Mouse (Mus musculus) thymus, adult 18-20 months (tissue): Measurements from ENCODE around the gene Sh3bgrl.

Source experiments
- DNase-seq, 2 experiments: peaks; one replicate each; pipeline ENCODE4 v3.0.0; 2022; ENCODE audit warnings: mixed read lengths in 2 of 2

Gene Sh3bgrl

DNA sequence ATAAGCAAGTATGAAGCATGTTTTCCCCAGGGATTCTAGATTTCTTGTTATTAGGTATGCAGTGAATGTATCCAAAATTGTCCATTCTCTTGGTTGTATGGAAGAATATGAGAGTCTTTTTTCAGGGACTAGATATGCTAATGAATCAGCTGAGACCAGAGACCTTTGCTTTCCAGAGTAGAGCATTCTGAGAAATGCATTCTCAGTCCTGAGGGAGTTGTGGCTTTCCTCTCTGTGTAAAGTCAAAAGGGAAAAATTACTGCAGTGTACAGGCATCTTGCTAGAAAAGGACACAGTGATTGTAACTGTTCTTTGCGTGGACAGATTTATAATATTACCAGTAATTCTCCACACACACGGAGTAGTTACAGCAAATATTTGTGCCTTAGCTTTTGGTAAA lies 38.3 kb downstream of the Sh3bgrl start:
- no peak for DNase-seq

DNA sequence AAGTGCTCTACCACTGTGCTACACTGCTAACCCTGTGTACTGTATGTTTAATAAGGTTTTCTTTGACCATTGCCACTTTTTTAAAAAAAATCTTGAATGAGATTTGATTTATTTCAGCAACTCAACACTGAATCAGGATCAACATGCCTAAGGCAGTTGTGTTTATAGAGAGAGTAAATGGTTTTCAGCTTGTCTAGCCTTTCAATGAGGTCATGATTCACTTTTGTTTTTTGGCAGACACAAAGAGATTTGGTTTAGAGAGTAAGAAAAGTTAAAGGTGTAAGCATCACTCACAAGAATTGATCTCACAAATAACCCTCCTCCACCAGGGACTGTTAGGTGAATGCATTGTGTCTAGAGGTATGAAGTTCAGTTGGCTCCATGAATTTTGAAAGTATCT lies 41.1 kb downstream of the Sh3bgrl start:
- DNase-seq = no peak

DNA sequence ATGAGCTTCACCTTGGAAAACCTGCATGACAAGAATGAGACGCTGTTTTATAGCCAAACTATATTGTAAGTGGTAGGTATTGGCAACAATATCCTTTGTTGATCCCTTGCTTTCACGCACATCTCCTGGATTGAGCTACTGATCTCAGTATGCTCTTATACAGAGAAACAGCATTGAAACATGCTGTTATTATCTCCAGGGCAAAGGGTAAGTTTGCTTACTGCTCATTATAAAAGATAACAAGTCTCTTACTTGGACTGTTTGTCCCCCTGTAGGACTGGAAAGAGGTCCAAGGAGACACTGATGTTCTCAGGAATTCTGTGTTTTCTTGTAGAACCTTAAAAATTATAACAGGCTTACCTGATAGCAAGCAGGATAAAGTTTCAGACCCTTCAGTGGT lies 41.7 kb downstream of the Sh3bgrl start:
- DNase-seq = no peak

DNA sequence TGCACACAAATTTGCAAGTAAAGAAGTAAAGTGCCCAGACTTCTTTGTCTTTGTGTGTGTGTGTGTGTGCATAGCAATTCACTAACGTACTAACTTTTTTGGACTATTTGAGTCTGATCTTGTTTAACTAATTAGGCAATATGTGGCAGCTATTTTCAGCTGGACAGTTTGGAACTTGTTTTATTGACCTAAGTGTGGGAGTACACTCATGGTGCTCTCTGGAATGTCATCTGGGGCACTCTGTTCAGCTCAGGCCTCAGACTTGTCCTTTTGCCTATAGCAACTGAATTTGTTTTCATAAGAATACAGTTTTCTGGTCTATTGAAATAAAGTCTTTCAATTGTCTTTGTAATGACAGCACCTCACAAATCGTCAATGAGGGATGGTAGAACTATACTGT lies 42.1 kb downstream of the Sh3bgrl start:
- DNase-seq = no peak

DNA sequence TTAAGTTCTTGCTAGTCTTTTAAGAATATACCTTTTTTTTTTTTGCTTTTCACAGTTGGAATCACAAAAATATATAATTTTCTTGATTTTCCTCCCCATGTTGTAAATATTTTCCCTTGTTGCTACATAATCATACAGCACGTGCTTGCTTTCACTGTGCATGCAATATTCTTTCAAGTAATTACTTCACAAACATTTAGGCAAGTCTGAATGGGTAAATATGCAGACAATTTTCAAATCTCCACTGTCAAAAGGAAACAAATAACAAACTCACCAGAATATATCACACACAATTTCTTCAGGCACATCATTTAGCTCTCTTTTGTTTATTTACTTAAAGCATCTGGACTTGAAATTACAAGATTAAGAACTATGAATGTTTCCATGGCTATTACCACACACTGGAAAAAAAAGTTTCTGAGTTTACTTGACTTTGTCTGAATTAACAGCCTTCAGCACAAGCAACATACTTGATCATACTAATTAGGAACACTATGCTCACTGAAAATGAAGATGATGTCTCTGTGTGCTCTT lies 46.2 kb downstream of the Sh3bgrl start:
- no peak for DNase-seq

DNA sequence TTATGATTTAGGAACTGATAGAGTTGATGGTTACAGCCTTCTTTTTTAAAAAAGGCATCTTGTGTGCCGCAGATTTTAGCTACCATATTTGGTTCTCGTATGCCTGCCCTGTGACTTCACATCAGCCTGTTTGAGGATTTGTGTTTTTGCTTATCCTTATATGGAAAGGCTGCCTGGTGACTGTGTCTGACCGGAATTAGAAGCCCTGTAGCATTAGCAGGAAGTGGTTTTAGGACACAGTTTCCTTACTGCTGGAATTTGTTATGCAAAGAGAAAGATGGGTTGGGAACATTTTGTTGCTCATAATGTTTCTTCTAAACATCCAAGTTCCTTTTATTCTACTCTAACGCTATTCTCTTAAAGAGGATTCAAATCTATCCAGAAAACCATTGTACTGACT lies 47.1 kb downstream of the Sh3bgrl start:
- no peak for DNase-seq

DNA sequence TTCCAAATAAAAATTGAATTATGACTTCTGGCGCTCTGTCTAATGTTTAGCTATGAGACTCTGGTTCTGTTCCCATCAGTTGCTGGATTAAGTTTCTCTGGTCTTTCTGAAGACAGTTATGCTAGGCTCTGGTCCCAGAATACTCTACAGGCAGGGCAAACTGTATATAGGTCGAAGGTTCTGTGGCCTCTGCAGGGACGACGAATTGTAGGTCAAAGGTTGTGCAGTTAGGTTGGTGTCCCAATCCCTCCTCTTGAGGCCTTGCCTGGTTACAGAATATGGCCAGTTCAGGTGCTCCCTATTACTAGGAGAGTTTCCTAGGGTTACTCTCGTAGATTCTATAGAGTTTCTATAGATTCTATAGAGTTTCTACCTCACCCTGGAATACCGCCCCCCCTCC lies 50.6 kb downstream of the Sh3bgrl start:
- DNase-seq = no peak

DNA sequence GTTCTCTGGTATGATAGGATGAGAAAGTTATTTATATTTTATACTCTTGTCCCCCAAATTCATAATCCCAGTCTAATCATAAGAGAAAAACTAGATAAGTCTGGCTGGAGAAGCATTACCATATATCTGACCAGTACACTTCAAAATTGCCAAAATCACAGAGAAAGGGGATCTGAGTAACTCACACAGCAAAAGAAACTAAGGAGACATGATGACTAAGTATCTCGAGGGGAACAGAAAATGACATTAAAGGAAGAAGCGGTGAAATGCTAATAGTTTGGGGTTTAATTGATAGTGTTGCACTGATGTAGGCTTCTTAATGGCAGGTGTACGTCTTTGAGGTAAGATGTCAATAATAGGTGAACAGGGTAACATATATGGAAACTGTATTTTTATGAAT lies 51.9 kb downstream of the Sh3bgrl start:
- DNase-seq = no peak

DNA sequence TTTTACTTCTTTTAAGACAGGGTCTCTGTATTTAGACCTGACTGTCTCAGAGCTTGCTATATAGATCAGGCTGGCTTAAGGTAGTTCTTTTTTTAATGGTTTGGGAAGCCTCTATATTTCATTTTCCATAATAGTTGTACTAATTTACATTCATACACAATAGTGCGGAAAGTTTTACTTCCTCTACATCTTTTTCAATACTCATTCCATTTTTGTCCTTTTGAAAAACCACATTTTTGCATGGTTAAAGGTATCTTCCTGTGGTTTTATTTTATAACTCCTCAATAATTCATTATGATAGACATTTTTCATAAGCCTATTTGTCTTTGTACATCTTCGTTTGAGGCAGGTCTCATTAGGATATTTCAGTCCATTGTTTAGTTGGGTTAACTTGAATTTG lies 56.1 kb downstream of the Sh3bgrl start:
- DNase-seq = no peak

DNA sequence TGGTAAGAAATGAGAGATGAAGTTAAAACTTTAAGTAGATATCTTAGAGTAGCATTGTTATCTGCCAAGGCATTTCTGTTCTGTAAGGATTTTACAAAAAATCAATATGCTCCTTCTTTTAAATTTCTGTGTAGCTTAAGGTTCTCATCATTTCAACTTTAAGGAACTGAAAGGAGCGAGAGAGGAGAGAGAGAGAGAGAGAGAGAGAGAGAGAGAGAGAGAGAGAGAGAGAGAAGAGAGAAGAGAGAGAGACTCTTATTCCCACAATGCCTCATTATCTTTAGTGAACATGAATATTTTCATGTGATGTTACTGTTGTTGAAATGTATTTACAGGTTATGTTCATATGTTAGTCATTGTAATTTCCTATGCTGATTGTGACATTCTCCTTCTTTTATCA lies 65.2 kb downstream of the Sh3bgrl start:
- DNase-seq = no peak

DNA sequence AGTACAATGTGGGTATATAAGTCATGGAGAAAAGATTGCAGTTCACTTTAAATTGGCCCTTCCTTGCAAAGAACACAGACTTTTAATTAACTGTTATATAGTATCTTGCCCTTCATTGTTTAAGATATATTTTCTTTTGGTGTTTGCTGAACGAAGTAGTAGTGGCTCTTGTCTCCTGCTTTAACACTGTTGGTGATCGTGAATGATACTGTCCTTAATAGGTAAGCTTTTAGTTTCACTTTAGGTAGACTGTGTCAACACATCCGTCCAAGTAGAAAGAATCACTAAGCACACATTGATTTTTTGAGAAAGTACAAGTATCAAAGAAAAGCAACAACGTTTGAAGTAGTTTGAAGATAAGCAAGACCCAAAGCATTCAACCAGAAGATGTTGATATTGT lies 65.7 kb downstream of the Sh3bgrl start:
- no peak for DNase-seq

DNA sequence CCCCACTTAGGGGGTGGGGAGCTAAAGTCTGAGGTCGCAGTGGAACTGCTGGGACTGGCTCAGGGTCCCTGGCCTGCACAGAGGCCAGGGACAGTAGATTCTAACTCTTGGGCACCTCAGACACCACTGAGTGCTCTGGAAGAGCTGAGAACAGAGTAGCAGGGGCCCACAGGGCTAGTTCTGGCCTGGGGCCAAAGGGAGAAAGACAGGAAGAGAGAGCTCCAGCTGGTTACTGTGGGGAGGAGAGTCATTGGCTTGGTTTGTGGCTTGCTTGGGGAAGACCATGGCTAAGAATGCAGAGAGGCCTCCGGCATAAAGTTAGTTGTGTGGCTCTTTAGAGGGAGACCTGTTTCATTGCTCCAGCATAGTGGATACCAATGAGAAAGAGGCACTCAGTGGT lies 79.9 kb downstream of the Sh3bgrl start:
- DNase-seq = no peak

DNA sequence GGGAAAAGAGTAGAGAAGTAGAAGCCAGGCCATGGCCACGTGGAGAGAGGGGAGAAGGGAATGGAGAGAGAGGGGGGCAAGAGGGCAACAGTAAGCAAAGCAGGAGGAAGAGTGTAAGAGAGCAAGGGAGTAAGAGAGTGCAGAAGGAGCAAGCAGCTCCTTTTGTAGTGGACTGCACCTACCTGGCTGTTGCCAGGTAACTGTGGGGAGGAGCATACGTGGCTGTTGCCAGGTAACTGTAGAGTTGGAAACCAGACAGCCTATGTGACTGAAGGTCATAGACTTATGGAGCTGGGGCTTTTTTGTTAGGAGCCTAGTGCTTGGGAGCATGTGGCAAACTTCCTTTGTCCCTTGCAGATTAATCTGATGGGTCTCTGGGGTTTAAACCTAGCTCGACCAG lies 80.3 kb downstream of the Sh3bgrl start:
- no peak for DNase-seq

DNA sequence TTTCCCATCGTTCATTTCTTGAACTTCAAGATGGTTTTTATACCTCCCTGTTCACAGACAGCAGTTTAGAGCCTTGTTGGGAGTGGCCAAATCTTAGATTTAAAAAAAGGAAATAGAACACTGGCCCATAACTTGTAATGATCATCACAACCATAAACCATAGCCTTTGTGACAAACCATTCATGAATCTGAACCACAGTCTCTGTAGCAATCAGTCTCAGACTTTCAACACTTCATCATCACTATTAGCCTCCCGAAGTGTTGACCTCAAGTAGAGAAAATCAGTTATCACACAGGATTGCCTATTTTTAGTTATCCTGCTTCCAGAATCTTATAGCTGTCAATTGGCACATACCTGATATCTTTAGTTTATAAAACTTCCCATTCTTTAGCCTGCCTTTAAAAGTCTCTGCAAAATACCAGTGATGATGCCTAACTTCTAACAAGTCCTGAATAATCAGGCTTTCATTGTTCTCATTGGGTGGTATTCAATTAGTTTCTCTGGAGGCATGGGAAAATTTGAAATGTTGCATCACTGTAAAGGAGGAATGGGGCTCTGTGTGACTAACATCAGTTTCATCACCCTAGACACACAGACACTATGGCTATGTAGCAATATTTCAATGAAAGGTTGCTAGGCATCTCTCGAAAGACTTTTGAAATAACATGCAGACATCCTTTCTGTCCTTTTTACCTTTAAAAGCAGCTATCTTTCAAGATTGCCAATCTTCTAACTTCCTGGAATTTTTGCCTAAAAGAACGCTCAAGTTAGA lies 89.7 kb downstream of the Sh3bgrl start:
- DNase-seq = no peak

DNA sequence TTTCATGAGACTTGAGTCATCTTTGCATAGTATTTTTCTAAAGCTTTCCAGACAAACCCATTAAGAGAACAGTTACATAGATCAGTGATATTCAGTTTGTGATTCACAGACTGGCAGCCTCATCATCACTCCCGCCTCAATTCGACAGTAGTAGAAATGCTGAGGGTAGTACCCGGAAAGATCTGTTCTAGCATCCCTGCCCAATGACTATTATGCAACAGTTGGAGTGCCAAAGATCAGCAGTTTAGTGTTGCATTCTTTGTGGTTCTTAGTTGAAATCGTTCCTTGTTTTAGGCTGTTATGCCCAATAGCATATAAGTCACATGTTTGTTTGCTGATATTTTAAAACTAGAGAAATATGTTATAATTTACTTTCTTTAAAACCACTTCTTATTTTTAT lies 94.4 kb downstream of the Sh3bgrl start:
- no peak for DNase-seq

DNA sequence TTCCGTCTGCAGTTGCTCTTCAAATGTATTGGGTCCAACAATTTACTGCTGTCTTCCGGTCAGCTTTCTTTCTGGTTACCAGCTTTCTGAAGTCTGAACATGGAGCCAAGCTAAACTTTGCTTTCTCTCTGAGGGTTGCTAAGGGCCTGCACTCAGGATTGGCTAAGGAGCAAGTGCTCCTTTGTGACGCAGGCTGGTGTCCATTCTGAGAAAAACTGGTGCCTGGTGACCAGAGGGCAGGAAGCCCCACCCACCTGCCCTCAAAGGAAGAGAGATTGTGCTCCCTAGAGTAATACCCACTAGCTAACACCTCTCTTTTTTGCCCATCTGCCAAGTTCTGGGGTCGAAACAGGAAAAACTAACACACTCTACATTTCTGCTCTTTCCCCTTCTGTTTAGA lies 95.8 kb downstream of the Sh3bgrl start:
- no peak for DNase-seq

DNA sequence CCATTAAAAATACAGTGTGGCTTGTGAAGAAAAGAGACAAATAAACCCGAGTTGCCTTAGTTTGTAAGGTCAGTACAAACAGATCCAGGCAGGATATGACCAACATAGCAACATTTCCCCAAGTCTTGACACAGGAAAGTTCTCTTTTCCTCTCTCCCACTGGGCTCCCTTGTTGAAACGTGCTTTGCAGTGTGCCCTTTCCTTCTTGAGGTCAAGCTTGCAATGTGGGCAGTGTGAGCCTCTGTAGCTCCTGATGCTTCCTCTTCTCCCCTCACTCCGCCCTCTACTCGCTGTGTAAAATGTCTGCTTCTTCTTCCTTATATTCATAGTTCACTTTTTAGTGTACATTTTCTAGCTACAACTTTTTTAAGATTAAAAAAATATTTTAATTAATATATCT lies 96.3 kb downstream of the Sh3bgrl start:
- no peak for DNase-seq

DNA sequence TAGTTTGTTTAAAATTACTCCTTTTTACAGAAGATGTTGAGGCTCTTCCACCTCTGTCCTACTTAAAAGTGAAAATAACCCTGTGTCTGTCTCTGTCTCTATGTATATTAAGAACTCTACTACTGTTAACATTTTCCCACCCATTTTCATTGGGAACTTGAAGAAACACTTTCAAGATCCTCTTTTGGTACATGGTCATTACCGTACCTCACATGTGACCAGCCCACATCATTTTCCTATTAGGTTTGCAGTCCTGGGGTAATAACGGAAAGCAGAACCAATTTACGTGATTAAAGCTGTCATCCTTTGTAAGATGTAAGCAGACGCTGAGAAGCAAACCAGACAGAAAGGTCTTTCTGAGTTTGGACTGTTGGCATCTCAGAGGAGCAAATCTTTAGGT lies 101.3 kb downstream of the Sh3bgrl start, which contains the start of gene Gm6377:
Gene Gm6377 (plus strand): TSS at position 289 of the 400 bp plus-strand sequence.
- no peak for DNase-seq

DNA sequence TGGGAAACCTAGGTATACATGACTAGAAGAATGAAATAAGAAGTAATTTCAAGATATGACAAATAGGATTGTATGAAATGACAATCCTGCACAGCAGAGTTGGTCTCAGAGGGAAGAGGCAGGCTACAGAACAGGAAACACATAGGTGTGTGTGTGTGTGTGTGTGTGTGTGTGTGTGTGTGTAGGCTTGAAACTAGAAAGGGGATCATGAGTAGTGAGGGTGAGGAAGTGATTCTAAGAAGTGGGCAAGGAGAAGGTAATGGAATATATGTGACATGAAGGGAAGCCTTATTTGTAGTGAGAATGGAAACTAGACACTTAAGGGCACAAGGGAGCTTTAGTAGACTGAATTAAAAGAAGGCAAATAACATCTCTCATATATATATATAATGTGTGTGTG lies 112.7 kb downstream of the Sh3bgrl start:
- no peak for DNase-seq

DNA sequence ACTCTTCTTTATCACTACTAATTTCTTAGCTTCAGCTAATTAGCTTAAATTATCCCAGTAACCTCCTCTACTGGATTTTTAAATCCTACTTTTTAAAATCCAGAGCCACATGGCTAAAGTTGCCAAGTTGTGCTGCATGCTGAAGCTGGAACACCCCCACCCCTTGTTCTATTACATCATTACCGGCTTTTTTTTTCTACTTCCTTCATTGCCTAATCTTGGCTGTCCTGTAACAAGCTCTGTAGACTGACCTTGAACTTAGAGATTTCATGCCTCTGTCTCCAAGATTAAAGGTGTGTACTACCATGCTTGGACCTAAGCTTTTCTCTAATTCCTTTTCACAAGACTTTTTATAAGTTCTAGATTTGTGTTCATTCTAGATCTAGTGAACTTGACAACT lies 133.6 kb downstream of the Sh3bgrl start:
- no peak for DNase-seq

DNA sequence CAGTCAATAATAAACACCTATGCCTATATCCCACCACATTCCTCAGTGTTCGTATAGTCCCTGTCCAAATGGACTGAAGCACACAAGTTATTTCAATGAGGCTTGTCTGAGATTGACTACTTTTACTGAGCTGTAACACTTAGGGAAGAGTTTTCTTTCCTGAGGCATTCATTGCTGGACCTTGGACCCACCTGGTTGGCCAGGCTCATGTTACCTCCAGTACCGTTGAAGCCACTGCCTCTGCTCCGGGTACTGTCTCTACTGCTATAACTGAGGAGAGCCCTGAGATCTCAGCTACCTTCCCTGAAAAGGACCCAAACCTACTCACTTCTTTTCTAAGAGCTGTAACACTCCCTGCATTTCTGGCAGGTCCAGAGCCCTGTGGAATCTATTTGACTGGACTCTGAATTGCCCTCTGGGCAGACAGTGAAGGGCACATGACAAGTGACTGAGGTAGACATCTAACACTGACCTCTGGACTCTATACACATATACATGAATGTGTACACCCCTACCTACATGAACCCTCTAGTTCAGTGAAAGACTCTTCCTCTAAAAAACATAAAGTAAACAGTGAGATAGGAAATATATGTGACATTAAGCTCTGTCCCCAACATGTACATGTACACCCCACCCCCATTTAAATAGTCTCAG lies 140.3 kb downstream of the Sh3bgrl start:
- DNase-seq = no peak

DNA sequence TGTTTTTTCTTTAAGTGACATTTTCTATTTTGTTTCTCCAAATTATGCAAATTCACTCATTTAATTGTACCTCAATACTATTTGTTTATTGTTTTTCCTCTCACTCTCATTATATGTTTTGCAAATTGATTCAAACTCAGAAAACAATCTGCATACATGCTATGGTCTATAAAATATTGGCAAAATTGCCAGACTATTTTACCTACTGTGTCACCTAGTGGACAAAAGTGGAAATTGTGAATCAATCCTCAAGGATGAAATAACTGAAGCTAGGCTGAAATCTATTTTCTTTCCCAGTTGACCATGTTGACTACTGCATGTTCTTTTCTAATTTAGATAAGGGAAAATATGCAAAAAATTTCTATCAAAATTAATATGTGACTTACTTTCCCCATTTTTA lies 143.0 kb downstream of the Sh3bgrl start:
- no peak for DNase-seq
